Comparison of ENCODE assay signal across 24 mouse cellular contexts in genomic region chr17:16461208-16461607, GRCm38 (mm10).
A peak's percentile ranks its signal among the peaks of the same experiment; 100 is the strongest.
DNase-seq lines count a peak whose midpoint lies in the region; ATAC-seq and TF ChIP-seq lines count a peak whose summit lies in the region.
"Had no signal": no experiment of that assay in that cellular context is flagged by ENCODE, and none has a peak within 500 bp of the region (broad histone marks: within the 10 kb centered on the region; RNA-seq: fewer than 3 reads in every experiment).

No protein-coding gene starts in this region.

- CTCF ChIA-PET in Patski (lab: Charles Lee) = interaction anchor here (1.0 kb wide), 1 partner anchor 9 kb away, joined by 3 read pairs; no protein-coding TSS in a partner anchor

- no peaks in the 10 kb centered on the region for H3K4me1 ChIP-seq in heart, adult 2 months (ENCODE audit: control insufficient read depth, insufficient read depth, low read length)
- H3K4me1 ChIP-seq: embryonic facial prominence, embryonic 12.5 days; embryonic facial prominence, embryonic 15.5 days; forebrain, embryonic 12.5 days; forebrain, embryonic 15.5 days; hindbrain, embryonic 12.5 days; hindbrain, embryonic 15.5 days had no signal

- TF ChIP-seq POLR2A in heart, adult 2 months (IDR thresholded peaks at IDR 0.05; ENCODE audit: insufficient read depth, low read depth, low read length) = no peak

- POLR2A ChIA-PET in Patski (lab: Charles Lee) = no interaction called here

- no peak for ATAC-seq in Patski
- ATAC-seq: CD4-positive, CD25-positive, alpha-beta regulatory T cell, adult 4 months; forebrain, embryonic 15.5 days had no signal

- no peaks in the 10 kb centered on the region for H3K79me2 ChIP-seq in heart, adult 2 months (replicated peaks; ENCODE audit: control insufficient read depth, insufficient read depth, low read length)

- DNase-seq in layer of hippocampus, adult 2 months (ENCODE audit: low spot score in 2 of 2) = no peak
- no peak for DNase-seq in layer of hippocampus, postnatal 36 days
- DNase-seq in ES-CJ7 (ENCODE audit: low read depth, low spot score) (peak; percentile 37), Patski (ENCODE audit: low read depth, low spot score) (no peak), adipocyte (ENCODE audit: low spot score) (peak; percentile 41)
- DNase-seq in heart, adult 2 months = no peak
- no peak for DNase-seq in kidney, postnatal 25 days
- no peak for DNase-seq in layer of hippocampus, adult 11-12 months (ENCODE audit: low spot score)
- DNase-seq: adrenal gland, adult 2 months; adrenal gland, postnatal 14 days; cerebellum, adult 11 months; cerebellum, adult 2 months; cerebellum, adult 9-11 months; cerebellum, postnatal 25 days; gastrocnemius, postnatal 10 days; gastrocnemius, postnatal 36 days; kidney, adult 11 months had no signal

- no peak overlapping the region for H3K27ac ChIP-seq in layer of hippocampus, adult 2 months
- H3K27ac ChIP-seq in heart, adult 2 months = no peak overlapping the region
- H3K27ac ChIP-seq: embryonic facial prominence, embryonic 12.5 days; embryonic facial prominence, embryonic 15.5 days; forebrain, embryonic 12.5 days; forebrain, embryonic 15.5 days; hindbrain, embryonic 12.5 days; hindbrain, embryonic 15.5 days had no signal

- no peak overlapping the region for H3K4me3 ChIP-seq in layer of hippocampus, adult 2 months
- no peak overlapping the region for H3K4me3 ChIP-seq in heart, adult 2 months
- H3K4me3 ChIP-seq: embryonic facial prominence, embryonic 12.5 days; embryonic facial prominence, embryonic 15.5 days; forebrain, embryonic 12.5 days; forebrain, embryonic 15.5 days; hindbrain, embryonic 12.5 days; hindbrain, embryonic 15.5 days had no signal

- TF ChIP-seq EP300 in heart, adult 2 months (IDR thresholded peaks at IDR 0.05; ENCODE audit: insufficient read depth, low read depth, low read length) = no peak

- in situ Hi-C loops in Patski (cut with MboI; ENCODE audit: low pct_unique_long_range_greater_than_20kb) = no loop called here

- peak; percentile 30 for TF ChIP-seq CTCF in layer of hippocampus, adult 2 months (conservative IDR thresholded peaks at IDR 0.05)
- peak; percentile 28 for TF ChIP-seq CTCF in Patski (IDR thresholded peaks at IDR 0.05)
- TF ChIP-seq CTCF in heart, adult 2 months (IDR thresholded peaks at IDR 0.05) = no peak

- no peak overlapping the region for H3K9ac ChIP-seq in heart, adult 2 months (ENCODE audit: low read depth, low read length)
- H3K9ac ChIP-seq: embryonic facial prominence, embryonic 12.5 days; embryonic facial prominence, embryonic 15.5 days; forebrain, embryonic 12.5 days; forebrain, embryonic 15.5 days; hindbrain, embryonic 12.5 days; hindbrain, embryonic 15.5 days had no signal

- intact Hi-C loops in heart, adult 2 months (cut with DNase I) = no loop called here

- H3K27me3 ChIP-seq in Patski = no peaks in the 10 kb centered on the region
- H3K27me3 ChIP-seq in heart, adult 2 months (ENCODE audit: control insufficient read depth, insufficient read depth, low read length) = no peaks in the 10 kb centered on the region
- H3K27me3 ChIP-seq: embryonic facial prominence, embryonic 12.5 days; embryonic facial prominence, embryonic 15.5 days; forebrain, embryonic 12.5 days; forebrain, embryonic 15.5 days; hindbrain, embryonic 12.5 days; hindbrain, embryonic 15.5 days had no signal

- no peaks in the 10 kb centered on the region for H3K36me3 ChIP-seq in heart, adult 2 months (ENCODE audit: control insufficient read depth, insufficient read depth, low read length)
- H3K36me3 ChIP-seq: embryonic facial prominence, embryonic 12.5 days; embryonic facial prominence, embryonic 15.5 days; forebrain, embryonic 12.5 days; forebrain, embryonic 15.5 days; hindbrain, embryonic 12.5 days; hindbrain, embryonic 15.5 days had no signal

Comparison
In these comparisons a context has a peak if more than half of its experiments do, and no peak if none do; other contexts are left out.
1. DNase-seq: peak in ES-CJ7 (single experiment) and adipocyte (single experiment); none in layer of hippocampus, adult 2 months (0 of 2), layer of hippocampus, postnatal 36 days (0 of 2), Patski (single experiment), heart, adult 2 months (0 of 2), kidney, postnatal 25 days (0 of 2) and layer of hippocampus, adult 11-12 months (single experiment).